29 mouse cellular contexts compared by ENCODE assay signal in the genomic region with DNA sequence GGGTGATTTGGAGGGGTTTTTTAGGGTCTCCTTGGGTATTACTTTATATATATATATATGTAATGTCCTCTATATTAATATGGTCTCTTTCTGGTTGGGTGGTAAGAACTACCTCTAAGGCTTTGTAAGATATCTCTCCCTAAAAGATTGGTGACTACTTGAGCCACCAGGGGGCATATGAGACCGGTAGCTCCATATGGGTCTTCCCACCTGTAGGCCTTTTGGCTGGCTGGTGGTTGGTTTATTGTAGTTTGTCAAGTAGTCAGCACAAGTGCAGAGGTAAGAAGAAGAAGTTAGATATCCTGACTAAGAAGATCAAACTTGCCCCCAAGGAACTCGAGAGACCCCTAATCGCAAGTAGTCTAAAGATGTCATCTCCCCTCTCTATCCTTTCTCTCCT. TPM values are rescaled to one million over a fixed set of nuclear protein-coding genes. Genes with fewer than 3 reads are reported as not detected.
A peak's percentile ranks its signal among the peaks of the same experiment; 100 is the strongest.
DNase-seq lines count a peak whose midpoint lies in the region; ATAC-seq and TF ChIP-seq lines count a peak whose summit lies in the region.
"Had no signal": no experiment of that assay in that cellular context is flagged by ENCODE, and none has a peak within 500 bp of the region (broad histone marks: within the 10 kb centered on the region; RNA-seq: fewer than 3 reads in every experiment).

No protein-coding gene starts in this region.

- TF ChIP-seq EP300 in heart, adult 2 months (IDR thresholded peaks at IDR 0.05; ENCODE audit: insufficient read depth, low read depth, low read length): no peak

- ATAC-seq in lung, embryonic 14.5 days (ENCODE audit: insufficient read depth): no peak
- no peak for ATAC-seq in forebrain, embryonic 14.5 days
- ATAC-seq: forebrain, embryonic 16.5 days; midbrain, embryonic 15.5 days had no signal

- WGBS in heart, adult 2 months: 77% methylated on average over 3 of the region's 3 CpGs
- WGBS in lung, embryonic 14.5 days: 77% methylated on average over 3 of the region's 3 CpGs
- 84% methylated on average over 3 of the region's 3 CpGs for WGBS in forebrain, embryonic 14.5 days

- no peaks in the 10 kb centered on the region for H3K9me3 ChIP-seq in lung, embryonic 14.5 days (ENCODE audit: low read depth, low read length)
- H3K9me3 ChIP-seq in E14TG2a.4 (ENCODE audit: low read length): peaks cover 14% of the 10 kb centered on the region
- H3K9me3 ChIP-seq in forebrain, embryonic 14.5 days (replicated peaks; ENCODE audit: control insufficient read depth, low read length): no peaks in the 10 kb centered on the region
- H3K9me3 ChIP-seq: embryonic facial prominence, embryonic 13.5 days; hindbrain, embryonic 13.5 days; limb, embryonic 10.5 days; liver, embryonic 13.5 days; midbrain, embryonic 15.5 days; neural tube, embryonic 15.5 days had no signal

- H3K4me2 ChIP-seq in lung, embryonic 14.5 days: no peak overlapping the region
- H3K4me2 ChIP-seq in forebrain, embryonic 14.5 days (ENCODE audit: low read length): no peak overlapping the region
- H3K4me2 ChIP-seq: embryonic facial prominence, embryonic 13.5 days; heart, embryonic 11.5 days; hindbrain, embryonic 13.5 days; liver, embryonic 13.5 days; midbrain, embryonic 15.5 days; neural tube, embryonic 15.5 days had no signal

- DNase-seq in heart, adult 2 months: no peak
- no peak for DNase-seq in heart, postnatal 25 days (ENCODE audit: low spot score)
- DNase-seq in lung, embryonic 14.5 days: no peak
- DNase-seq in lung, postnatal 4 days: no peak
- peak; percentile 43 for DNase-seq in induced T-regulatory cell, adult 2 months (ENCODE audit: low read depth)
- no peak for DNase-seq in right cerebral cortex, postnatal 25 days
- no peak for DNase-seq in forebrain, embryonic 14.5 days (ENCODE audit: low spot score)
- DNase-seq: adrenal gland, postnatal 14 days; cerebellum, adult 11 months; cerebellum, postnatal 14 days; gastrocnemius, postnatal 36 days; heart, postnatal 10 days; kidney, adult 11 months; kidney, postnatal 14 days; liver, embryonic 13.5 days; lung, postnatal 14 days; thymus, postnatal 14 days had no signal

- H3K36me3 ChIP-seq in heart, adult 2 months (ENCODE audit: control insufficient read depth, insufficient read depth, low read length): no peaks in the 10 kb centered on the region
- H3K36me3 ChIP-seq in lung, embryonic 14.5 days (ENCODE audit: insufficient read depth): no peaks in the 10 kb centered on the region
- H3K36me3 ChIP-seq in E14TG2a.4 (ENCODE audit: insufficient read depth, low read length): no peaks in the 10 kb centered on the region
- no peaks in the 10 kb centered on the region for H3K36me3 ChIP-seq in forebrain, embryonic 14.5 days (ENCODE audit: control insufficient read depth, insufficient read depth, low read length)
- H3K36me3 ChIP-seq: embryonic facial prominence, embryonic 13.5 days; hindbrain, embryonic 13.5 days; limb, embryonic 10.5 days; liver, embryonic 13.5 days; midbrain, embryonic 15.5 days; neural tube, embryonic 15.5 days had no signal

- TF ChIP-seq CTCF in heart, adult 2 months (IDR thresholded peaks at IDR 0.05): 0 out of 2 replicates have a peak, but pooled peaks have one; percentile 7
- peak; percentile 24 for TF ChIP-seq CTCF in lung, embryonic 14.5 days (IDR thresholded peaks at IDR 0.05; ENCODE audit: low read depth)
- peak; percentile 18; the same call in 1 of the 2 replicates for TF ChIP-seq CTCF in E14TG2a.4 (conservative IDR thresholded peaks at IDR 0.05; ENCODE audit: low read length)

- H3K79me2 ChIP-seq in heart, adult 2 months (replicated peaks; ENCODE audit: control insufficient read depth, insufficient read depth, low read length): no peaks in the 10 kb centered on the region

- no peak for TF ChIP-seq POLR2A in heart, adult 2 months (IDR thresholded peaks at IDR 0.05; ENCODE audit: insufficient read depth, low read depth, low read length)

- no peak overlapping the region for H3K27ac ChIP-seq in heart, adult 2 months
- no peak overlapping the region for H3K27ac ChIP-seq in lung, embryonic 14.5 days (ENCODE audit: low read depth)
- no peak overlapping the region for H3K27ac ChIP-seq in forebrain, embryonic 14.5 days (ENCODE audit: low read depth, low read length)
- H3K27ac ChIP-seq: embryonic facial prominence, embryonic 13.5 days; hindbrain, embryonic 13.5 days; left cerebral cortex, adult 2 months; limb, embryonic 10.5 days; liver, embryonic 13.5 days; midbrain, embryonic 15.5 days; neural tube, embryonic 15.5 days had no signal

- no peaks in the 10 kb centered on the region for H3K4me1 ChIP-seq in heart, adult 2 months (ENCODE audit: control insufficient read depth, insufficient read depth, low read length)
- H3K4me1 ChIP-seq in lung, embryonic 14.5 days (ENCODE audit: insufficient read depth): no peaks in the 10 kb centered on the region
- H3K4me1 ChIP-seq in E14TG2a.4 (replicated peaks; ENCODE audit: low read depth, low read length): peaks cover 52% of the 10 kb centered on the region
- no peaks in the 10 kb centered on the region for H3K4me1 ChIP-seq in forebrain, embryonic 14.5 days (ENCODE audit: control insufficient read depth, insufficient read depth, low read length)
- H3K4me1 ChIP-seq: limb, embryonic 10.5 days; liver, embryonic 13.5 days; midbrain, embryonic 15.5 days had no signal

- no peak overlapping the region for H3K9ac ChIP-seq in heart, adult 2 months (ENCODE audit: low read depth, low read length)
- no peak overlapping the region for H3K9ac ChIP-seq in lung, embryonic 14.5 days
- no peak overlapping the region for H3K9ac ChIP-seq in forebrain, embryonic 14.5 days (ENCODE audit: low read length)
- H3K9ac ChIP-seq: embryonic facial prominence, embryonic 13.5 days; hindbrain, embryonic 13.5 days; liver, embryonic 13.5 days; midbrain, embryonic 15.5 days; neural tube, embryonic 15.5 days had no signal

- H3K27me3 ChIP-seq in heart, adult 2 months (ENCODE audit: control insufficient read depth, insufficient read depth, low read length): no peaks in the 10 kb centered on the region; the same call in 1 of the 2 replicates
- peaks cover 2% of the 10 kb centered on the region for H3K27me3 ChIP-seq in lung, embryonic 14.5 days (ENCODE audit: insufficient read depth, low read length)
- no peaks in the 10 kb centered on the region for H3K27me3 ChIP-seq in E14TG2a.4 (ENCODE audit: insufficient read depth, low read length)
- H3K27me3 ChIP-seq in forebrain, embryonic 14.5 days (replicated peaks; ENCODE audit: control insufficient read depth, insufficient read depth, low read length): no peaks in the 10 kb centered on the region

- intact Hi-C loops in heart, adult 2 months (cut with DNase I): loop anchor here (10.0 kb wide), 1 partner anchor 279 kb away; no protein-coding TSS in a partner anchor
- intact Hi-C loops in heart, postnatal 25 days (cut with DNase I): no loop called here

- no peak overlapping the region for H3K4me3 ChIP-seq in heart, adult 2 months
- H3K4me3 ChIP-seq in lung, embryonic 14.5 days (ENCODE audit: low read depth, low read length): no peak overlapping the region
- no peak overlapping the region for H3K4me3 ChIP-seq in E14TG2a.4 (replicated peaks; ENCODE audit: low read length)
- no peak overlapping the region for H3K4me3 ChIP-seq in forebrain, embryonic 14.5 days (ENCODE audit: low read depth, low read length)
- H3K4me3 ChIP-seq: embryonic facial prominence, embryonic 13.5 days; hindbrain, embryonic 13.5 days; left cerebral cortex, adult 2 months; limb, embryonic 10.5 days; liver, embryonic 13.5 days; midbrain, embryonic 15.5 days; myocyte; neural tube, embryonic 15.5 days had no signal

RNA-seq across cellular contexts. Expression of a gene that starts 1.0 kb away (rescaled TPM):
- under 1 TPM; 0.23 to 0.45 TPM for total RNA-seq in heart, adult 2 months (2021)
- 0.04 and 0.12 TPM in 2 replicates for polyA plus RNA-seq in heart, adult 2 months (2012; rRNA removed)
- total RNA-seq in heart, postnatal 25 days (2021): under 1 TPM; 0.13 to 0.36 TPM
- 0.11 and 0.28 TPM in 2 replicates for polyA plus RNA-seq in lung, embryonic 14.5 days (2014; fragmentation: Nextera tagmentation; extraction: Ambion mirVana)
- 46.4 and 70.4 TPM in 2 replicates for polyA plus RNA-seq in forebrain, embryonic 14.5 days (2014; fragmentation: Nextera tagmentation; extraction: Ambion mirVana)
- total RNA-seq: megakaryocyte-erythroid progenitor cell, adult 5-6 weeks had no signal
- polyA plus RNA-seq: C2C12, myocyte had no signal

RNA-seq across cellular contexts. Expression of a gene that starts 45.2 kb away (rescaled TPM):
- total RNA-seq in heart, adult 2 months (2021): not detected
- polyA plus RNA-seq in heart, adult 2 months (2012; rRNA removed): 1.0 TPM in 1 of 2 replicates, not detected in the other
- total RNA-seq in heart, postnatal 25 days (2021): not detected
- polyA plus RNA-seq in lung, embryonic 14.5 days (2014; fragmentation: Nextera tagmentation; extraction: Ambion mirVana): 6.1 and 6.2 TPM in 2 replicates
- 1.8 and 2.8 TPM in 2 replicates for polyA plus RNA-seq in forebrain, embryonic 14.5 days (2014; fragmentation: Nextera tagmentation; extraction: Ambion mirVana)
- total RNA-seq: adrenal gland, postnatal 14 days; gastrocnemius, postnatal 36 days; heart, postnatal 10 days; megakaryocyte-erythroid progenitor cell, adult 5-6 weeks had no signal
- polyA plus RNA-seq: liver, embryonic 13.5 days had no signal

Comparison
In these comparisons a context has a peak if more than half of its experiments do, and no peak if none do; other contexts are left out.
1. RNA of a gene that starts 1.0 kb away (polyA plus RNA-seq): 46.4 to 70.4 TPM in forebrain, embryonic 14.5 days; 0.11 to 0.28 TPM in lung, embryonic 14.5 days and 0.04 to 0.12 TPM in heart, adult 2 months; every median in the first group is over 10 times any median in the second.
2. Peak in every context shown above with its lines, with median percentiles within 50 percentile points of each other: CTCF ChIP-seq.